Mouse (Mus musculus) macrophage (primary cell): ENCODE data around the gene Pip4k2b. TPM values are rescaled to one million over a fixed set of nuclear protein-coding genes. Genes with fewer than 3 reads are reported as not detected.

Source experiments
- H3K27ac ChIP-seq: fragments of 350-480 bp; formaldehyde crosslinking; 2 replicates; pipeline ENCODE4 v1.9.0; 2021
- H3K36me3 ChIP-seq: fragments of 350-480 bp; formaldehyde crosslinking; 2 replicates; pipeline ENCODE4 v1.9.0; 2021; ENCODE audit errors: inconsistent target
- H3K4me3 ChIP-seq: fragments of 350-480 bp; formaldehyde crosslinking; 2 replicates; pipeline ENCODE4 v1.9.0; 2021; ENCODE audit errors: inconsistent target
- H3K79me2 ChIP-seq: fragments of 350-480 bp; formaldehyde crosslinking; 2 replicates; pipeline ENCODE4 v1.9.0; 2021; ENCODE audit errors: inconsistent target
- WGBS: methylation state at CpG from one replicate; pipeline ENCODE4 v1.1.7; 2026; ENCODE audit warnings: inconsistent platforms; ENCODE audit not compliant: missing documents; 5-methylcytosine and 5-hydroxymethylcytosine counted together
- polyA plus RNA-seq: library from polyadenylated mRNA; stranded (reverse); fragments of 250-400 nt; gene quantifications from 3 replicates; pipeline ENCODE4 v1.2.4, GENCODE M21; 2018; ENCODE audit warnings: inconsistent platforms

Gene Pip4k2b
- polyA plus RNA-seq, 1 experiment from 2014 or later, result 25.7 TPM

DNA sequence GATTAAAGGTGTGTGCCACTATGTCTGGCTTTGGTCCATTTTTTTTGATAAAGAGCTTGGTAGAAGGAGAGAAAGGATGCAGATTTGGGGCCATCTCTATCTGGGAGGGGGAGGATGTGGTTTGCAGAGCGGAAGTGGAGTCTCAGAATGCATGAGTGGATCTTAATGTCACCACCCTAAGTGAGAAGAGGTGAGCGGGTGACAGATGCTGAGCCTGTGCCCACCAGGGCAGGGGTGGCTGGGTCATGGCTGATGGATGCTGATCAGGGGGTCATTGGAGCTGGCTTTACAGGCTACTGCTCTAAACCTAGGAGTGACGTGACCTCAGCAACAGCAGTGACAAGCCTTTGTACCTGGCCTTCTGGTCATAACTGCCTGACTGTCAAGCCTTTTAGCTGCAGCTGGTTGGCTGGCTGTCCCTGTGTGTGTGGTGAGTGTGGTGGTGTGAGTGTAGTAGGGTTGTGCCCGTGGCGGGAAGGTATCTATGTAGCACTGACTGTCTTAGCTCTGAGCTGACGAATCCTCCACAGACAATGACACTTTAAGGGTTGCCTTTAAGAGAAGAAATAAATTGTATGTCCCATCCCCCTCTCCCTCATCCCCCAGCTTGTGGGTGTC, 60.3 kb downstream of the Pip4k2b start:
- Histone ChIP-seq H3K4me3 (no peak overlapping the region), H3K79me2 (no peaks in the 10 kb centered on the region), H3K36me3 (peaks cover 21% of the 10 kb centered on the region; the same call in 1 of the 2 replicates), H3K27ac (peak overlapping the region; percentile 25; the same call in 1 of the 2 replicates)
- 58% methylated on average over 6 of the region's 6 CpGs for WGBS

- WGBS, result 95% methylated on average over 6 of the region's 6 CpGs
- H3K36me3 ChIP-seq, result peaks cover 32% of the 10 kb centered on the region; the same call in 1 of the 2 replicates
- no peak overlapping the region for H3K4me3 ChIP-seq
- no peaks in the 10 kb centered on the region for H3K79me2 ChIP-seq
- H3K27ac ChIP-seq, result no peak overlapping the region
Measured at GRCm38 (mm10) chr11:97682504-97683055, 61.9 kb downstream of the Pip4k2b start.

- no peaks in the 10 kb centered on the region for H3K79me2 ChIP-seq
- WGBS, result 97% methylated on average over 11 of the region's 12 CpGs
- no peak overlapping the region for H3K27ac ChIP-seq
- no peak overlapping the region for H3K4me3 ChIP-seq
- H3K36me3 ChIP-seq, result peaks cover 50% of the 10 kb centered on the region; the same call in 1 of the 2 replicates
Measured at GRCm38 (mm10) chr11:97680430-97680829, 64.1 kb downstream of the Pip4k2b start.

GRCm38 (mm10) chr11:97678301-97678700, 66.2 kb downstream of the Pip4k2b start:
- WGBS, result 96% methylated on average over 13 of the region's 15 CpGs
- H3K79me2 ChIP-seq, result no peaks in the 10 kb centered on the region
- no peak overlapping the region for H3K4me3 ChIP-seq
- peaks cover 64% of the 10 kb centered on the region for H3K36me3 ChIP-seq
- H3K27ac ChIP-seq, result no peak overlapping the region

DNA sequence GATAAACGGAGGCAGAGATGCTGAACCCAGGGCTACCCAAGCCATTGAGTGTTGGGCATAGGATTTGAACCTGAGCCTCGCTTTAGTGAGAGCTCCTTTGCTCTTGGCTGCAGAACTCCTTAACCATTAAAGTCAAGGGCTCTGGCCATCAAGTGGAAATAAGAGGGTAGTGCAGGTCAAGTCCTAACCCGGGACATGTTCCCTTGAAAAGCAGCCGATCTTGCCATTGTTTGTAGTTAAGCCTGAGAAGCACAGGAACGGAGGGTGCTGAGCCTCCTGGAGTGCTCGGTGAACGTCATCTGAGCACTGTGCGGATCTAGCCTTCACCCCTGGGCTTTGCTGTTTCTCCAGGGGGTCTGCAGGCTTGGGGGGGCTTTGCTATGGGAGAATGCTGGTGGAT, 66.7 kb downstream of the Pip4k2b start:
- no peaks in the 10 kb centered on the region for H3K79me2 ChIP-seq
- H3K27ac ChIP-seq, result no peak overlapping the region
- WGBS, result 92% methylated on average over 8 of the region's 8 CpGs
- H3K36me3 ChIP-seq, result peaks cover 67% of the 10 kb centered on the region
- H3K4me3 ChIP-seq, result no peak overlapping the region

GRCm38 (mm10) chr11:97677381-97677780, 67.1 kb downstream of the Pip4k2b start:
- WGBS, result 84% methylated on average over 15 of the region's 15 CpGs
- Histone ChIP-seq H3K27ac (no peak overlapping the region), H3K36me3 (peaks cover 70% of the 10 kb centered on the region), H3K79me2 (no peaks in the 10 kb centered on the region), H3K4me3 (no peak overlapping the region)

- H3K36me3 ChIP-seq, result peaks cover 73% of the 10 kb centered on the region
- no peak overlapping the region for H3K27ac ChIP-seq
- H3K4me3 ChIP-seq, result no peak overlapping the region
- 97% methylated on average over 14 of the region's 15 CpGs for WGBS
- H3K79me2 ChIP-seq, result no peaks in the 10 kb centered on the region
Measured at GRCm38 (mm10) chr11:97676050-97676754, 68.3 kb downstream of the Pip4k2b start.

DNA sequence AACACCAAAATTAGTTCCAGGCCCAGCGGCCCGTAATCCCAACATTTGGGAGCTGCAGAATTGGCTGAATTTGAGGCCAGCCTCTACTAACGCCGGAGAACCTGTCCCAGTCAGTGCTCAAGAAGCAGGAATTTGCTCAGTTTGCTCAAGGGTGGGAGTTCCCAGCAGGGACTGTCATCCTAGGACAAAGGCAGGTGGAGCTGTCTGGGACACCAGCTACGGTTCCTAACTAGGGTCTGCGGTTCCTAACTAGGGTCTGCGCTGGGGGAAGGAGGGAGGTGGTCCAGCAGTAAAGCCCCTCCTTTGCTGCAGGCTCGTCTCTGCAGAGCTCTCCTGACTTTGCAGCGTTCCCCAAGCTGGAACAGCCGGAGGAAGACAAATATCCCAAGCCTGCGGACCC, 71.4 kb downstream of the Pip4k2b start:
- 97% methylated on average over 11 of the region's 11 CpGs for WGBS
- Histone ChIP-seq H3K36me3 (peaks cover 79% of the 10 kb centered on the region), H3K4me3 (no peak overlapping the region), H3K27ac (no peak overlapping the region), H3K79me2 (no peaks in the 10 kb centered on the region)

DNA sequence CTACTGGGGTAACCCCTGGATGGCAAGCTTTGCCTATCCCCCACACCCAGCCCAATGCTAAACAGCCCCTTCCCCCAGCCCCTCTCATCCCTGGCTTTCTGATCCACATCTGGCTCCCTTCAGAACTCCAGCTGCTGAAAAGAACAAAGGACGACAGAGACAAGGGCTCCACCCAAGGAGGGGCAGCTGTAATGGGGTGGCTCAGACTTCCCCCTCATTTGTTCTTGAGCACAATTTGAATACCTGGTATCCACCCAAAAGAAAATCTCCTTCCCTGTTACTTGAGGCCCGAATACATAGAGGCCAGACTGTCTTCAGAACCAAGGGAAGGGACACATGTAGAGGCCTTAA, 73.4 kb downstream of the Pip4k2b start:
- Histone ChIP-seq H3K36me3 (peaks cover 74% of the 10 kb centered on the region), H3K27ac (no peak overlapping the region), H3K79me2 (no peaks in the 10 kb centered on the region), H3K4me3 (no peak overlapping the region)
- 94% methylated on average over 2 of the region's 2 CpGs for WGBS

- Histone ChIP-seq H3K27ac (no peak overlapping the region), H3K79me2 (no peaks in the 10 kb centered on the region), H3K36me3 (peaks cover 74% of the 10 kb centered on the region), H3K4me3 (no peak overlapping the region)
- 90% methylated on average over 13 of the region's 13 CpGs for WGBS
Measured at GRCm38 (mm10) chr11:97670234-97671176, 74.0 kb downstream of the Pip4k2b start.

GRCm38 (mm10) chr11:97669829-97670228, 74.7 kb downstream of the Pip4k2b start:
- Histone ChIP-seq H3K27ac (no peak overlapping the region), H3K36me3 (peaks cover 72% of the 10 kb centered on the region), H3K4me3 (no peak overlapping the region), H3K79me2 (peaks cover 3% of the 10 kb centered on the region; the same call in 1 of the 2 replicates)
- 76% methylated on average over 6 of the region's 6 CpGs for WGBS

- H3K27ac ChIP-seq, result no peak overlapping the region
- H3K36me3 ChIP-seq, result peaks cover 67% of the 10 kb centered on the region
- no peak overlapping the region for H3K4me3 ChIP-seq
- peaks cover 7% of the 10 kb centered on the region; the same call in 1 of the 2 replicates for H3K79me2 ChIP-seq
- 91% methylated on average over 8 of the region's 15 CpGs for WGBS
Measured at GRCm38 (mm10) chr11:97669268-97669667, 75.2 kb downstream of the Pip4k2b start.

- 91% methylated on average over 7 of the region's 7 CpGs for WGBS
- Histone ChIP-seq H3K27ac (no peak overlapping the region), H3K36me3 (peaks cover 60% of the 10 kb centered on the region), H3K79me2 (peaks cover 13% of the 10 kb centered on the region; the same call in 1 of the 2 replicates), H3K4me3 (no peak overlapping the region)
Measured at GRCm38 (mm10) chr11:97668160-97668559, 76.3 kb downstream of the Pip4k2b start.

- H3K27ac ChIP-seq, result no peak overlapping the region
- 83% methylated on average over 15 of the region's 15 CpGs for WGBS
- H3K79me2 ChIP-seq, result peaks cover 13% of the 10 kb centered on the region; the same call in 1 of the 2 replicates
- peaks cover 49% of the 10 kb centered on the region for H3K36me3 ChIP-seq
- H3K4me3 ChIP-seq, result no peak overlapping the region
Measured at GRCm38 (mm10) chr11:97666794-97667193, 77.7 kb downstream of the Pip4k2b start.
